Mouse (Mus musculus) megakaryocyte, embryonic 14.5 days (primary cell): ENCODE data around the gene Upp2. TPM values are rescaled to one million over a fixed set of nuclear protein-coding genes. Genes with fewer than 3 reads are reported as not detected.

ENCODE experiments used
- H3K27me3 ChIP-seq: replicated peaks from 2 replicates; pipeline ENCODE3; 2012; ENCODE audit warnings: inconsistent platforms
- H3K36me3 ChIP-seq: replicated peaks from 2 replicates; pipeline ENCODE3; 2012; ENCODE audit warnings: low read length, inconsistent platforms, mixed read lengths
- H3K4me1 ChIP-seq: 2 replicates; pipeline ENCODE4 v1.6.1; 2012; ENCODE audit warnings: inconsistent platforms
- H3K4me3 ChIP-seq: replicated peaks from 2 replicates; pipeline ENCODE3; 2012; ENCODE audit warnings: moderate library complexity, mild to moderate bottlenecking, inconsistent platforms
- H3K9me3 ChIP-seq: 2 replicates; pipeline ENCODE4 v1.6.1; 2012; ENCODE audit warnings: inconsistent platforms
- FLI1 ChIP-seq: IDR thresholded peaks from 2 replicates; pipeline ENCODE4 v1.6.1; 2012; ENCODE audit warnings: low read length, inconsistent platforms, mixed read lengths
- GATA1 ChIP-seq: IDR thresholded peaks from 3 replicates; pipeline ENCODE4 v1.6.1; 2012; ENCODE audit warnings: mixed read lengths, low read length, inconsistent platforms, borderline replicate concordance
- polyA plus RNA-seq: library from polyadenylated mRNA; stranded (reverse); fragments of >175 nt; gene quantifications from 2 replicates; pipeline ENCODE4 v1.2.3, GENCODE M21; 2012; ENCODE audit warnings: low replicate concordance; ENCODE audit not compliant: insufficient read depth

Upp2 gene
- polyA plus RNA-seq, 1 experiment: not detected

- Histone ChIP-seq H3K9me3 (0 out of 2 replicates have a peak, but pooled peaks cover under 1% of the 10 kb centered on the region), H3K27me3 (no peaks in the 10 kb centered on the region), H3K4me3 (no peak overlapping the region), H3K4me1 (no peaks in the 10 kb centered on the region), H3K36me3 (no peaks in the 10 kb centered on the region)
- TF ChIP-seq GATA1: no peak
- TF ChIP-seq FLI1: no peak
These were observed 36.6 kb upstream of the Upp2 start for GRCm38 (mm10) chr2:58530521-58530920.

- no peaks in the 10 kb centered on the region for H3K9me3 ChIP-seq
- H3K4me3 ChIP-seq: no peak overlapping the region
- no peaks in the 10 kb centered on the region for H3K4me1 ChIP-seq
- H3K27me3 ChIP-seq: no peaks in the 10 kb centered on the region
- TF ChIP-seq GATA1 (no peak), FLI1 (no peak)
- no peaks in the 10 kb centered on the region for H3K36me3 ChIP-seq
These were observed 34.7 kb upstream of the Upp2 start for GRCm38 (mm10) chr2:58532260-58532850.

- no peaks in the 10 kb centered on the region for H3K9me3 ChIP-seq
- H3K27me3 ChIP-seq: no peaks in the 10 kb centered on the region
- no peak overlapping the region for H3K4me3 ChIP-seq
- H3K36me3 ChIP-seq: no peaks in the 10 kb centered on the region
- no peak for TF ChIP-seq GATA1
- TF ChIP-seq FLI1: no peak
- no peaks in the 10 kb centered on the region for H3K4me1 ChIP-seq
These were observed 33.5 kb upstream of the Upp2 start for GRCm38 (mm10) chr2:58533521-58534001.

- no peaks in the 10 kb centered on the region for H3K4me1 ChIP-seq
- H3K36me3 ChIP-seq: no peaks in the 10 kb centered on the region
- H3K9me3 ChIP-seq: no peaks in the 10 kb centered on the region
- no peak overlapping the region for H3K4me3 ChIP-seq
- no peak for TF ChIP-seq GATA1
- no peak for TF ChIP-seq FLI1
- H3K27me3 ChIP-seq: no peaks in the 10 kb centered on the region
These were observed 32.7 kb upstream of the Upp2 start for GRCm38 (mm10) chr2:58534379-58534778.

- no peaks in the 10 kb centered on the region for H3K27me3 ChIP-seq
- no peaks in the 10 kb centered on the region for H3K4me1 ChIP-seq
These were observed 31.9 kb upstream of the Upp2 start for GRCm38 (mm10) chr2:58535233-58535632.

GRCm38 (mm10) chr2:58536796-58537195, 30.3 kb upstream of the Upp2 start:
- Histone ChIP-seq H3K27me3 (no peaks in the 10 kb centered on the region), H3K9me3 (no peaks in the 10 kb centered on the region), H3K4me3 (no peak overlapping the region), H3K36me3 (no peaks in the 10 kb centered on the region), H3K4me1 (no peaks in the 10 kb centered on the region)
- TF ChIP-seq GATA1 (no peak), FLI1 (no peak)

More at GRCm38 (mm10) chr2:58535233-58535632, 31.9 kb upstream of the Upp2 start:
- no peaks in the 10 kb centered on the region for H3K36me3 ChIP-seq
- no peak for TF ChIP-seq GATA1
- TF ChIP-seq FLI1: no peak
- no peaks in the 10 kb centered on the region for H3K9me3 ChIP-seq
- no peak overlapping the region for H3K4me3 ChIP-seq

GRCm38 (mm10) chr2:58538196-58538595, 28.9 kb upstream of the Upp2 start:
- Histone ChIP-seq H3K4me1 (no peaks in the 10 kb centered on the region), H3K9me3 (no peaks in the 10 kb centered on the region), H3K4me3 (no peak overlapping the region), H3K36me3 (no peaks in the 10 kb centered on the region), H3K27me3 (no peaks in the 10 kb centered on the region)
- no peak for TF ChIP-seq FLI1
- no peak for TF ChIP-seq GATA1

- H3K4me3 ChIP-seq: no peak overlapping the region
- 0 out of 2 replicates have a peak, but pooled peaks cover 4% of the 10 kb centered on the region for H3K9me3 ChIP-seq
These were observed 23.8 kb upstream of the Upp2 start for GRCm38 (mm10) chr2:58543252-58543651.

GRCm38 (mm10) chr2:58544368-58544767, 22.7 kb upstream of the Upp2 start:
- 0 out of 2 replicates have a peak, but pooled peaks cover 4% of the 10 kb centered on the region for H3K9me3 ChIP-seq
- H3K27me3 ChIP-seq: no peaks in the 10 kb centered on the region
- H3K4me3 ChIP-seq: no peak overlapping the region
- no peaks in the 10 kb centered on the region for H3K4me1 ChIP-seq
- H3K36me3 ChIP-seq: no peaks in the 10 kb centered on the region
- TF ChIP-seq FLI1: no peak
- TF ChIP-seq GATA1: no peak

More at GRCm38 (mm10) chr2:58543252-58543651, 23.8 kb upstream of the Upp2 start:
- Histone ChIP-seq H3K27me3 (no peaks in the 10 kb centered on the region), H3K36me3 (no peaks in the 10 kb centered on the region), H3K4me1 (no peaks in the 10 kb centered on the region)
- no peak for TF ChIP-seq GATA1
- no peak for TF ChIP-seq FLI1

- Histone ChIP-seq H3K4me3 (no peak overlapping the region), H3K4me1 (no peaks in the 10 kb centered on the region), H3K9me3 (0 out of 2 replicates have a peak, but pooled peaks cover 4% of the 10 kb centered on the region), H3K36me3 (no peaks in the 10 kb centered on the region), H3K27me3 (no peaks in the 10 kb centered on the region)
- TF ChIP-seq GATA1: no peak
- TF ChIP-seq FLI1: no peak
These were observed 20.8 kb upstream of the Upp2 start for GRCm38 (mm10) chr2:58546264-58546663.

- Histone ChIP-seq H3K4me3 (no peak overlapping the region), H3K36me3 (no peaks in the 10 kb centered on the region), H3K27me3 (no peaks in the 10 kb centered on the region), H3K4me1 (no peaks in the 10 kb centered on the region), H3K9me3 (0 out of 2 replicates have a peak, but pooled peaks cover 4% of the 10 kb centered on the region)
- TF ChIP-seq GATA1: no peak
- no peak for TF ChIP-seq FLI1
These were observed 18.2 kb upstream of the Upp2 start for GRCm38 (mm10) chr2:58548943-58549342.
